Mouse (Mus musculus): ENCODE data around the gene Acp7. TPM values are rescaled to one million over a fixed set of nuclear protein-coding genes. Genes with fewer than 3 reads are reported as not detected.
"Not testable (repeated sequence)": the region's sequence is repeated elsewhere in the genome, so short reads cannot be mapped to it uniquely, and the experiment has no call there.

Acp7 gene
- polyA plus RNA-seq (2015; fragmentation: Nextera tagmentation; extraction: Ambion mirVana) = not detected in 2 replicates

- H3K27ac ChIP-seq (ENCODE audit: low read depth) = no peak within 1 kb of the TSS
- ATAC-seq (no peak), DNase-seq (no peak)
- peaks cover 26% of the 10 kb centered on the region for H3K27me3 ChIP-seq (ENCODE audit: insufficient read depth, low read length)
- no peak for TF ChIP-seq EP300 (IDR thresholded peaks at IDR 0.05; ENCODE audit: low read depth)
- no peak for TF ChIP-seq CTCF (IDR thresholded peaks at IDR 0.05; ENCODE audit: low read depth)
- no peaks in the 10 kb centered on the region for H3K4me1 ChIP-seq (ENCODE audit: insufficient read depth)
- no peak within 1 kb of the TSS for H3K4me2 ChIP-seq (ENCODE audit: low read depth, low read length)
- H3K4me3 ChIP-seq (ENCODE audit: low read depth, low read length) = no peak within 1 kb of the TSS
- no peaks in the 10 kb centered on the region for H3K36me3 ChIP-seq (replicated peaks; ENCODE audit: insufficient read depth, low read length)
- 25% methylated on average over 10 of the region's 10 CpGs for WGBS (ENCODE audit: insufficient replicate concordance)
- H3K9me3 ChIP-seq (ENCODE audit: low read length) = no peaks in the 10 kb centered on the region
- no peak within 1 kb of the TSS for H3K9ac ChIP-seq (replicated peaks)
These were observed at the start of gene Acp7 for GRCm38 (mm10) chr7:28631073-28631472. Gene Acp7, minus strand, starts transcription at chr7:28631332.

- Histone ChIP-seq H3K9me3 (ENCODE audit: low read length) (no peaks in the 10 kb centered on the region), H3K9ac (replicated peaks) (no peak overlapping the region), H3K4me2 (ENCODE audit: low read depth, low read length) (no peak overlapping the region), H3K36me3 (replicated peaks; ENCODE audit: insufficient read depth, low read length) (no peaks in the 10 kb centered on the region), H3K4me1 (ENCODE audit: insufficient read depth) (no peaks in the 10 kb centered on the region), H3K27ac (ENCODE audit: low read depth) (no peak overlapping the region), H3K4me3 (ENCODE audit: low read depth, low read length) (no peak overlapping the region), H3K27me3 (ENCODE audit: insufficient read depth, low read length) (no peaks in the 10 kb centered on the region)
- TF ChIP-seq CTCF (IDR thresholded peaks at IDR 0.05; ENCODE audit: low read depth) = no peak
- TF ChIP-seq EP300 (IDR thresholded peaks at IDR 0.05; ENCODE audit: low read depth) = no peak
- 86% methylated on average over 8 of the region's 8 CpGs for WGBS (ENCODE audit: insufficient replicate concordance)
- no peak for DNase-seq
- no peak for ATAC-seq
These were observed 46.5 kb upstream of the Acp7 start for GRCm38 (mm10) chr7:28677624-28678023.

GRCm38 (mm10) chr7:28676811-28677541 is 45.8 kb upstream of the Acp7 start:
- H3K27me3 ChIP-seq (ENCODE audit: insufficient read depth, low read length) = no peaks in the 10 kb centered on the region
- H3K36me3 ChIP-seq (replicated peaks; ENCODE audit: insufficient read depth, low read length) = no peaks in the 10 kb centered on the region
- WGBS (ENCODE audit: insufficient replicate concordance) = 72% methylated on average over 13 of the region's 13 CpGs
- no peaks in the 10 kb centered on the region for H3K4me1 ChIP-seq (ENCODE audit: insufficient read depth)
- DNase-seq (no peak), ATAC-seq (no peak)
- H3K27ac ChIP-seq (ENCODE audit: low read depth) = no peak overlapping the region
- H3K4me3 ChIP-seq (ENCODE audit: low read depth, low read length) = no peak overlapping the region
- no peak overlapping the region for H3K9ac ChIP-seq (replicated peaks)
- no peak overlapping the region for H3K4me2 ChIP-seq (ENCODE audit: low read depth, low read length)
- H3K9me3 ChIP-seq (ENCODE audit: low read length) = no peaks in the 10 kb centered on the region
- TF ChIP-seq CTCF (IDR thresholded peaks at IDR 0.05; ENCODE audit: low read depth) (no peak), EP300 (IDR thresholded peaks at IDR 0.05; ENCODE audit: low read depth) (no peak)

- no peak overlapping the region for H3K27ac ChIP-seq (ENCODE audit: low read depth)
- no peaks in the 10 kb centered on the region for H3K36me3 ChIP-seq (replicated peaks; ENCODE audit: insufficient read depth, low read length)
- no peaks in the 10 kb centered on the region for H3K9me3 ChIP-seq (ENCODE audit: low read length)
- WGBS (ENCODE audit: insufficient replicate concordance) = 49% methylated on average over 11 of the region's 11 CpGs
- H3K27me3 ChIP-seq (ENCODE audit: insufficient read depth, low read length) = no peaks in the 10 kb centered on the region
- H3K4me1 ChIP-seq (ENCODE audit: insufficient read depth) = no peaks in the 10 kb centered on the region
- H3K4me2 ChIP-seq (ENCODE audit: low read depth, low read length) = no peak overlapping the region
- no peak for ATAC-seq
- H3K9ac ChIP-seq (replicated peaks) = no peak overlapping the region
- TF ChIP-seq CTCF (IDR thresholded peaks at IDR 0.05; ENCODE audit: low read depth) (peak; percentile 51), EP300 (IDR thresholded peaks at IDR 0.05; ENCODE audit: low read depth) (no peak)
- no peak for DNase-seq
- H3K4me3 ChIP-seq (ENCODE audit: low read depth, low read length) = no peak overlapping the region
These were observed 44.6 kb upstream of the Acp7 start for GRCm38 (mm10) chr7:28675746-28676145.

GRCm38 (mm10) chr7:28674994-28675393 is 43.9 kb upstream of the Acp7 start:
- no peaks in the 10 kb centered on the region for H3K4me1 ChIP-seq (ENCODE audit: insufficient read depth)
- H3K27ac ChIP-seq (ENCODE audit: low read depth) = no peak overlapping the region
- H3K36me3 ChIP-seq (replicated peaks; ENCODE audit: insufficient read depth, low read length) = no peaks in the 10 kb centered on the region
- DNase-seq = no peak
- ATAC-seq = no peak
- H3K9me3 ChIP-seq (ENCODE audit: low read length) = no peaks in the 10 kb centered on the region
- WGBS (ENCODE audit: insufficient replicate concordance) = 61% methylated on average over 9 of the region's 9 CpGs
- H3K9ac ChIP-seq (replicated peaks) = no peak overlapping the region
- no peaks in the 10 kb centered on the region for H3K27me3 ChIP-seq (ENCODE audit: insufficient read depth, low read length)
- H3K4me2 ChIP-seq (ENCODE audit: low read depth, low read length) = peak overlapping the region; percentile 24
- TF ChIP-seq EP300 (IDR thresholded peaks at IDR 0.05; ENCODE audit: low read depth) (no peak), CTCF (IDR thresholded peaks at IDR 0.05; ENCODE audit: low read depth) (no peak)
- no peak overlapping the region for H3K4me3 ChIP-seq (ENCODE audit: low read depth, low read length)

GRCm38 (mm10) chr7:28672786-28673185 is 41.7 kb upstream of the Acp7 start:
- not testable (repeated sequence) for H3K9ac ChIP-seq (replicated peaks); H3K4me2 ChIP-seq (ENCODE audit: low read depth, low read length); H3K4me3 ChIP-seq (ENCODE audit: low read depth, low read length); DNase-seq; H3K9me3 ChIP-seq (ENCODE audit: low read length); H3K27me3 ChIP-seq (ENCODE audit: insufficient read depth, low read length); ATAC-seq; H3K27ac ChIP-seq (ENCODE audit: low read depth); H3K4me1 ChIP-seq (ENCODE audit: insufficient read depth); H3K36me3 ChIP-seq (replicated peaks; ENCODE audit: insufficient read depth, low read length)
- 53% methylated on average over 5 of the region's 5 CpGs for WGBS (ENCODE audit: insufficient replicate concordance)
